Mouse (Mus musculus): ENCODE measurements around the gene Akr1e1.
A peak's percentile ranks its signal among the peaks of the same experiment; 100 is the strongest.
"Not testable (repeated sequence)": the region's sequence is repeated elsewhere in the genome, so short reads cannot be mapped to it uniquely, and the experiment has no call there.

Gene Akr1e1

DNA sequence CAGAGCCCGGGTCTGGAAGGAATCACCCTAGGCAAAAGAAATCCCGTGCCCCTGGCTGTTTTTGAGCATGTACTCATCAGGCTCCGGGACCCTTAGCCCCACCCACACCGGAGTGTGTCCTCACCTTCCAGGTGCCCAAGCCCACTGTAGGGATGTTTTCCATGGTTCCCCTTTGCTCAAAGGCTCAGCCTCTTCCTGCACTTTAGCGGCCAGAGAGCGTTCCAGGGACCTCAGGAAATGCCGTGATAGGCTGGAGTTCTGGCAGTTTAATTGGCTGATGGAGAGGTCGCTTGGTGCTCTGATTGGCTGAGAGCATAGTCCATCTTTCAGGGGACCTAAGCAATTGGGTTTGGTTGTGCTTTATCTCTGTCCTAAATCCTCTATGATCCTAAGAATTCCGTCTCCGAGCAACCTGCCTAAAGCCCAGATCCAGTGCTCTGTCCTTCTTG, at the start of gene Akr1e1:
TSS of gene Akr1e1 (minus strand) at position 214 of the 449 bp plus-strand sequence.
- peak; percentile 87 for DNase-seq (ENCODE audit: low spot score)

DNA sequence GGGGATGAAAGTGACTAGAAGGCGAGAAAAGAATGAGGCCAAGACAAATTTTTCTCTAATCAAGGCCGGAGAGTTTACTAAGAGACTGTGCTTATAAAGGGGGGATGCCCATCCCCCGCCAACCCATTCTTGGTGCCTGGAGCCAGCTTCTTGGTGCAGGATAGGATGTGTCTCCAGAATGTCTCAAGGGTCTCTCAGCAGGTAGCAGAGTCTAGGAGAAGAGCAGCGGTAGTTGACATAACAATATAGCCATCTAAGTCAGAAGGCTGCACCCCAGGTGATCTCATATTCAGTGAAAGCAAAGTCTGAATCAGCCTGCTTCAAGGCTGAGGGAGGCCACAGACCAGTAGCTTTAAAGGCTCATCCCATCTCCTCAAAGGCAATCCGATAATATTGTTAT, 49.4 kb upstream of the Akr1e1 start:
- no peak for DNase-seq (ENCODE audit: low spot score)

DNA sequence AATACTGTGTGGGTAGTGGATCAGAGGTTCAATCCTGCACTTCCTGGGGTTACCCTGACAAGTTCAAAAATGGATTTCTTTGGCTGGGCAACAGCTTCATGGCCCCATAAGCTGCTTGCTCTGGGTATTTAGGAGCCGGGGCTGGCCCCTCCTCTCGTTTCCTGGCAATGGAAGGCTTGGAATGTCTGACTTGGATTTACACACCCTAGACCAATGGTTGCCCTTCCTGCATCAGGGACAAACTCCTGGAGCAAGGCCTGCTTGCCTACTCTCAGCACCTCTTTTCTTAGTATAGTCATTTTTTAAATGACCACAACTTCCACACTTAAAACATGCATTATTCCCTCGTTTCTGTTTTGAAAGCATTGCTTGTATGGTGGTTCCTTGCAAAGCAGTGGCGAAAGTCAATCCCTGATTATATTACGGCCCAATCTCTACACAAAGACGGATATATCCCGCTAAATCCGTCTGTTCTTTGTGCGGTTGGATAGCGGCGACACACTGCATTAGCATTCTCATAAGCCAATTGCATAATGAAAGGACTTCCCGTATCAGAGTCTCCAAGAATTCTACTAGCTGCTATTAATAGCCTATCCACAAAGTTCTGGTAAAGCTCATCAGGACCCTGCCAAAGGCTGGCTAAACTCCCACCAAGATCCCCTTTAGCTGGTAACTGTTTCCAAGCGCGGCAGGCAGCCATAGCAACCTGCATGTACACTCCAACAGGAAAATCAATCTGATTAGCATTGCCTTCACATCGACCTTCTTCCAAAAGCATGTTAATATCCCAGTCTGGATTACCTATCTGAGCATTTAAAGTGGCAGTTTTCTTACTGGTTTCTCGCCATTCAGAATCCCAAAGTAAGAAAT, 47.5 kb upstream of the Akr1e1 start:
- DNase-seq (ENCODE audit: low spot score), result no peak

DNA sequence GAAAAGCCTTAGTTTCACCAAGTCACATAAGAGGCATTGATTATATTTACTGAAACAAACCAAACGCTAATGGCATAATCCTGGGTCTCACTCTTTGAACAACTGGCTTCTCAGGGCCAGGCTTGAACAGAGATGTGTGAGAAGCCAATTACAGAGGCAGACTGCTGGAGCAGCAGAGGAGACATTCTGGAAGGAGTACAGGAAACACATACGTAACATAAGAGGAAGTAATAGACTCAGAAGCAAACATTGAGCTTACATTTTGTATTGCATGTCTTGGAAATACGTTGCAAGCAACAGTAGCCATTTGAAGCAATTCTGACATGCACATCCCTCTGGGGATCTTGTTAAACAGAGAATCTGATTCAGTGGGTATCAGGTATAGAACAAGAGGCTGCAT, 41.2 kb upstream of the Akr1e1 start:
- DNase-seq (ENCODE audit: low spot score), result no peak

DNA sequence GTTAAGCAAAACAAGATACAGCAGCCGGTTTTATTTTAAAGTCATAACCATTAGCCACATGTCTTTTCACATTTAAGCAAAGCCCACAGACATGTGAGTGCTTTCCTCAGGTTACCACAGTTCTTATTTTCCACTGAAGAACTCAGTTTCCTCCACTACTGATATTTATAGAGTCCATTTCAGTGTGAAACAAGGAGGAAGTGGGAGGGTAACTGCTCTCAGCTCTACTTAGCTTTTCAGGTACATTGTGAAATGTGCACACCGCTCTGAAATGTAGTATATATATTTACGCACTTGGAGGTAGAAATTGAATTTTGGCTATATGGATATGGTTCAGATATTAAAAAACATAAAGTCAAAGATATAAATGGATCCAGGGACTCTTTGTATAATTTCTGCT, 36.3 kb upstream of the Akr1e1 start:
- no peak for DNase-seq (ENCODE audit: low spot score)

DNA sequence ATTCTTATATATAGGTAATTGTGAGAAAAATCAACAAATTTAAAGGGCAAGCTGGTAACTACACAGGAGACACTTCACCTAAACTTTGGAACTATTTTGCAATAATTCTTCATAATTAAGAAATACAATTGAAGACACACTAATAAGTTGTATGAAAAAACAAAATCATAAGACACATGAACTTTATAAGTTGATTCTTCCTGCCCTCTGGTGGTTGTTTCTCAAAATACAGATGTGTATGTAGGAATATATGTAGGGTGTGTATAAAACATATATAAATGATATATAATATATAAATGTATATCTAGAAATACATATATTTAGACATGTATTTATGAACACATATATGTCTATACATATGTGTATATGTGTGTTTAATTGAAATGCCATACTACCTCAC, 1.9 kb upstream of the Akr1e1 start:
- no peak for DNase-seq (ENCODE audit: low spot score)

DNA sequence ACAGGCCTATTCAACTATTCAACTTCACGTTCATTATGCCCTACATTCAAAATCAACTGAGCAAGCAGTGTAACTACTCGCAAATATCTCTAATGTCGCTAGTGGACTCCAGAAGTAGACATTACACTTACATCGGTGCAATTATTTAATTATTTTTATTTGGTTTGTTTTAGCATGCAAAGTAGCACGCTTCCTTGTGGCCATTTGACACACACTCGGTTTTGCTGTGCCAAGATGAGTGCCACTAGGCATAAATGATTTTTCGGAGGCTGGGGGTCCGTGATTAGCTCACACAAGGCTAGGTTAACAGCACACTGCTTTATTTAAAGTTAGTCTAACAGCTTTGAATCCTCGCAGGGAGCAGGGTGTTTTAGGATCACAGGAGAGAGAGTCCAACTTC, 444 bp downstream of the Akr1e1 start:
- DNase-seq (ENCODE audit: low spot score), result no peak

DNA sequence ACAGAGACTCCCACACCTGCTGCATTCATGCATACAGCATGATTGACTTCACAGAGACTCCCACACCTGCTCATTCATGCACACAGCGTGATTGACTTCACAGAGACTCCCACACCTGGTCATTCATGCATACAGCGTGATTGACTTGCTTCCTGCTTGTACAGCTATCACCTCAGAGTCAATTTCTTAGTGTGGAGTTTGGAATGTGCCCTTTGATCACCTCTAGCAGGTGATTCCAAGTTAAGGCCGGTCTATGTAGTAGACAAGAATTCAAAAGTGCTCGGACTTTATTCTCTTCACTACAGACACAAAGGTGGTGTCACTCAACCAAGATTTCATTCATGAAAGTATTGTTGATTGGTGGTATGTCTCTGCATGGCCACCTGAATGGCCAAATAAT, 2.2 kb downstream of the Akr1e1 start:
- DNase-seq (ENCODE audit: low spot score), result no peak

DNA sequence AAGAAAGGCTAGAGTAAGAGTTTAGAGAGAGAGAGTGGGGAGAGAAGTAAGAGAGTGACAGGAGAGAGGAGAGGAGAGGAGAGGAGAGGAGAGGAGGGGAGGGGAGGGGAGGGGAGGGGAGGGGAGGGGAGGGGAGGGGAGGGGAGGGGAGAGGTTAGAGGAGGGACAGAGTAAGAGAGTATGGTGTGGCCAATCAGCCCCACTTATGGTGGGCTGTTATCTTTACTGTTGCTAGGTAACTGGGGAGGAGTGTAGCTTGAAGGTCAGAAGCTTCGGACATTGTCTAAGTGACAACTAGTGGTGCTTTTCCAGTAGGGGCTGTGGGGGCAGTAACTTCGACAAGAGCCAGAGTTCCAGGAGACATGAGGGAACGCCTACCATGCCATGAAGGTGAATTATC, 5.5 kb downstream of the Akr1e1 start:
- not testable (repeated sequence) for DNase-seq (ENCODE audit: low spot score)

DNA sequence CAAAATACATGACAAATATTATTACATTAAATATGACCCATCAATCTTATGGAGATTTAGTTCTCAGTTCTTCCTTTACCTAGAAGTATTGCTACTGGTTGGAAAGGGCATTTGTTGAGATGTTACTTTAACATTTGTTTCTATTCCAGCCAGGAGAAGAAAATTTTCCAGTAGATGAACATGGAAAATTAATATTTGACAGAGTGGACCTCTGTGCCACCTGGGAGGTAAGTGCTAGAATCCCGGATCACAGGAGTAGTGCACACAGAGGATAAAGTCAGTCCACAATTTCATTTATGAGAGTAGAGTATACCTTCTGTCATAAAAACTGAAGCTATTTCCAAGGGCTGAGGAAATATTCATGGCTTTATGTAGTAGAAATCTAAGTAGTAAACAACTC, 32.1 kb downstream of the Akr1e1 start:
- no peak for DNase-seq (ENCODE audit: low spot score)

DNA sequence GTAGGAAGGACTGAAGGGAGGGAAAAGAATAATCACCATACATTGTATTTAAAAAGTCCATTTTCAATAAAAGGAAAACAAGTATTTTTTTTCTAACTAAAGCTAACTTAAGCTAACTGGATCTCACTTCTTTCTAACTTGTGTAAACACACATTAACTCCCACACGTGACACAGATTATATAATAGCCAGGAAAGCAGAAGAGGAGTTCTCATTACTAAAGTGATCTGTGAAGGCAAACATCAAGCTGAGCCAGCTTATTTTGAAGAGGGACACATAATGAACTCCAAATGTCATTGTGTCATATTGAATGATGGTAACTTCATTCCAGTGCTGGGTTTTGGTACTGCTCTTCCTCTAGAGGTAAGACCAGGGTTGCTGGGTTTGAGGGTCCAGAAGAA, 35.1 kb downstream of the Akr1e1 start, which contains the start of gene Akr1c21:
TSS of gene Akr1c21 (plus strand) at position 205 of the 400 bp plus-strand sequence.
- no peak for DNase-seq (ENCODE audit: low spot score)

DNA sequence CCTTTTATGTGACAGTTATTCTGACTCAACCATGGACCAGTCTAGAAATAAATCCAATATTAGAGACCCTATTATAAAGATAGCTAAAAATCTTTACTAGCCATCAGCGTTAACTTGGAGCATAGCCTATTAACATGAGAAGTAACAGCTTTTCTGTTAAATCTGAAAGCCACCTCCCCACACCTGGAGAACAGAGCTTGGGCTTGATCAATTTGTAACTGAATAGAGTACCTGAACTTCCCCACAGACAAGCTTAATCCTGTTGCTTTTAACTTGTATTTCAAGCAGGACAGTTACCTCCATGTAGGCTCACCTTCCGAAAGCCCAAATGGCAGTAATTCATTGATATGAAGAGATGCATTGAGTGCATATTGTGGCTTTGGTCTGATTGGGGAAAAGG, 43.0 kb downstream of the Akr1e1 start:
- DNase-seq (ENCODE audit: low spot score), result no peak

DNA sequence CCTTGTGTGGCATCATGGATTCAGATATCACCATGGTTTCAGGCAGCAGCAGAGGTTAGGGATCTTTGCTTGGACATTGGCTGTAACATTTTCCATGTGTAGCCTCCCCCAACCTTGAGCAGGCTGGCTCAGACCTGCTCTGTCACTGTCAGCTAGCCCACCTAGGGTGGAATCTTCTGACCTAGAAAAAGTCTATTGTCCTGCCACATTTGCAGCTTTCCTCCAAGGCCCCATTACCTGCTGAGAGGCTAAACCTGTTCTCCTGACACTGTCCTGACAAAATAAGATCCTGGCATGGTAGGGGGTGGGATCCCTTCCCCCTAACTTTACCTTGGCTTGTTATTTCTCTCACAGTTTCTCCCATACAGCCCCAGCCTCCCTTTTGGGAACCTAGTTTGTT, 48.5 kb downstream of the Akr1e1 start:
- no peak for DNase-seq (ENCODE audit: low spot score)

DNA sequence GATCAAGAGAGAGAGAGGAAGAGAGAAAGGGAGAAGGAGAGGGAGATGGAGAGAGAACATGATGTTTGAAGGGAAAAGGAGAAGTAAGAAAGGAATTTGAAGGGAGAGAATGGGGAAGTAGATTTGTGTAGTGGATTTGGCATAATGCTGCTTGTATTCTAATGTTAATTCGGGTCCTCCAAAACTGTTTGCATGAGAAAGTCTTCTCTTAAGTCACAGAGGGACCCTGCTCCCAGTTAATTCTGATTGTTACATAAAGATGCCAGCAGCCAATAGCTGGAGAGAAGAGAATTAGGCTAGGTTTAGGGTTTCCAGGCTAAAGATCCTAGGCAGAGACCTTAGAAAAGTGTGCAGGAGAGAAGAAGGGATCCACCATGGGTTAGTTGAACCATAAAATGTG, 49.8 kb downstream of the Akr1e1 start:
- no peak for DNase-seq (ENCODE audit: low spot score)

Measured in urinary bladder, postnatal 14 days (tissue).